Mouse (Mus musculus) hindbrain, embryonic 15.5 days (tissue): Measurements from ENCODE around the gene Abracl. TPM values are rescaled to one million over a fixed set of nuclear protein-coding genes. Genes with fewer than 3 reads are reported as not detected.

Experiments
- ATAC-seq: fragments of 200-750 bp; cut with Nextera tagmentation; 2 replicates; pipeline ENCODE4 v1.8.0; 2017; ENCODE audit warnings: low read depth, moderate number of reproducible peaks, moderate TSS enrichment; ENCODE audit not compliant: low FRiP score
- H3K27ac ChIP-seq: fragments of 300-500 bp; sonication (generic); replicated peaks from 2 replicates; pipeline ENCODE4 v1.5.1; 2015; ENCODE audit warnings: mild to moderate bottlenecking, inconsistent platforms
- H3K27me3 ChIP-seq: fragments of 300-500 bp; sonication (generic); 2 replicates; pipeline ENCODE4 v1.6.1; 2015; ENCODE audit warnings: control low read depth, inconsistent platforms
- H3K36me3 ChIP-seq: fragments of 300-500 bp; sonication (generic); 2 replicates; pipeline ENCODE4 v1.6.1; 2015; ENCODE audit warnings: control low read depth, inconsistent platforms
- H3K4me1 ChIP-seq: fragments of 300-500 bp; sonication (generic); replicated peaks from 2 replicates; pipeline ENCODE4 v1.6.1; 2015; ENCODE audit warnings: control low read depth, inconsistent platforms
- H3K4me2 ChIP-seq: fragments of 300-500 bp; sonication (generic); 2 replicates; pipeline ENCODE4 v1.6.1; 2015; ENCODE audit warnings: moderate library complexity, mild to moderate bottlenecking, inconsistent platforms
- H3K4me3 ChIP-seq: fragments of 300-500 bp; sonication (generic); 2 replicates; pipeline ENCODE4 v1.5.1; 2015; ENCODE audit warnings: mild to moderate bottlenecking, inconsistent platforms
- H3K9ac ChIP-seq: fragments of 300-500 bp; sonication (generic); 2 replicates; pipeline ENCODE4 v1.6.1; 2015; ENCODE audit warnings: inconsistent platforms
- H3K9me3 ChIP-seq: fragments of 300-500 bp; sonication (generic); 2 replicates; pipeline ENCODE4 v1.6.1; 2016; ENCODE audit warnings: control low read depth, inconsistent platforms
- WGBS: fragments of 180-500 bp; shearing (Covaris S2); methylation state at CpG from one replicate; pipeline ENCODE4 v1.1.7; 2015; 5-methylcytosine and 5-hydroxymethylcytosine counted together
- polyA plus RNA-seq: library from polyadenylated mRNA; unstranded; fragments of >200 nt; fragmentation: Nextera tagmentation; extraction: Ambion mirVana; gene quantifications from 2 replicates; pipeline ENCODE4 v1.2.1, GENCODE M21; 2015

Abracl gene
- polyA plus RNA-seq, 1 experiment from 2014 or later: 62.0 TPM

GRCm38 (mm10) chr10:18020443-18020842, 2.6 kb downstream of the Abracl start:
- Histone ChIP-seq H3K4me2 (no peak overlapping the region), H3K4me3 (no peak overlapping the region), H3K27me3 (no peaks in the 10 kb centered on the region), H3K36me3 (peaks cover 6% of the 10 kb centered on the region), H3K27ac (no peak overlapping the region), H3K4me1 (peaks cover 14% of the 10 kb centered on the region), H3K9me3 (no peaks in the 10 kb centered on the region), H3K9ac (no peak overlapping the region)
- WGBS: 70% methylated on average over 7 of the region's 7 CpGs
- ATAC-seq: no peak

- no peaks in the 10 kb centered on the region for H3K27me3 ChIP-seq
- no peak overlapping the region for H3K27ac ChIP-seq
- H3K9ac ChIP-seq: no peak overlapping the region
- peaks cover 15% of the 10 kb centered on the region; the same call in 1 of the 2 replicates for H3K36me3 ChIP-seq
- H3K4me2 ChIP-seq: no peak overlapping the region
- no peaks in the 10 kb centered on the region for H3K9me3 ChIP-seq
- 85% methylated on average over 5 of the region's 5 CpGs for WGBS
- H3K4me1 ChIP-seq: no peaks in the 10 kb centered on the region
- H3K4me3 ChIP-seq: no peak overlapping the region
- no peak for ATAC-seq
Measured at GRCm38 (mm10) chr10:18011761-18012160, 11.3 kb downstream of the Abracl start.

- Histone ChIP-seq H3K36me3 (peaks cover 12% of the 10 kb centered on the region; the same call in 1 of the 2 replicates), H3K27me3 (no peaks in the 10 kb centered on the region), H3K4me3 (no peak overlapping the region), H3K9me3 (no peaks in the 10 kb centered on the region), H3K27ac (no peak overlapping the region), H3K4me1 (no peaks in the 10 kb centered on the region), H3K9ac (no peak overlapping the region), H3K4me2 (no peak overlapping the region)
- WGBS: 90% methylated on average over 1 of the region's 1 CpGs
- no peak for ATAC-seq
Measured at GRCm38 (mm10) chr10:18009744-18010143, 13.3 kb downstream of the Abracl start.

- H3K9ac ChIP-seq: no peak overlapping the region
- H3K4me2 ChIP-seq: no peak overlapping the region
- no peak overlapping the region for H3K4me3 ChIP-seq
- H3K27ac ChIP-seq: no peak overlapping the region
- no peaks in the 10 kb centered on the region for H3K9me3 ChIP-seq
- no peaks in the 10 kb centered on the region for H3K27me3 ChIP-seq
- ATAC-seq: no peak
- H3K36me3 ChIP-seq: peaks cover 12% of the 10 kb centered on the region; the same call in 1 of the 2 replicates
- H3K4me1 ChIP-seq: no peaks in the 10 kb centered on the region
Measured at GRCm38 (mm10) chr10:18008118-18008517, 15.0 kb downstream of the Abracl start.

GRCm38 (mm10) chr10:18007243-18007642, 15.8 kb downstream of the Abracl start:
- 91% methylated on average over 3 of the region's 3 CpGs for WGBS
- H3K4me3 ChIP-seq: no peak overlapping the region
- ATAC-seq: no peak
- no peaks in the 10 kb centered on the region for H3K27me3 ChIP-seq
- H3K4me2 ChIP-seq: no peak overlapping the region
- H3K27ac ChIP-seq: no peak overlapping the region
- H3K4me1 ChIP-seq: no peaks in the 10 kb centered on the region
- no peaks in the 10 kb centered on the region for H3K9me3 ChIP-seq
- peaks cover 12% of the 10 kb centered on the region; the same call in 1 of the 2 replicates for H3K36me3 ChIP-seq
- H3K9ac ChIP-seq: no peak overlapping the region

- no peak overlapping the region for H3K9ac ChIP-seq
- H3K36me3 ChIP-seq: peaks cover 12% of the 10 kb centered on the region; the same call in 1 of the 2 replicates
- no peak for ATAC-seq
- no peak overlapping the region for H3K27ac ChIP-seq
- no peaks in the 10 kb centered on the region for H3K27me3 ChIP-seq
- H3K4me3 ChIP-seq: no peak overlapping the region
- H3K9me3 ChIP-seq: no peaks in the 10 kb centered on the region
- WGBS: 92% methylated on average over 1 of the region's 1 CpGs
- H3K4me1 ChIP-seq: no peaks in the 10 kb centered on the region
- no peak overlapping the region for H3K4me2 ChIP-seq
Measured at GRCm38 (mm10) chr10:18006756-18007155, 16.3 kb downstream of the Abracl start.

- Histone ChIP-seq H3K9ac (no peak overlapping the region), H3K4me3 (no peak overlapping the region), H3K4me2 (no peak overlapping the region), H3K9me3 (no peaks in the 10 kb centered on the region), H3K36me3 (peaks cover 7% of the 10 kb centered on the region; the same call in 1 of the 2 replicates), H3K27ac (no peak overlapping the region), H3K4me1 (no peaks in the 10 kb centered on the region), H3K27me3 (no peaks in the 10 kb centered on the region)
- no peak for ATAC-seq
- 91% methylated on average over 7 of the region's 7 CpGs for WGBS
Measured at GRCm38 (mm10) chr10:18005136-18005955, 17.7 kb downstream of the Abracl start.

- no peaks in the 10 kb centered on the region for H3K9me3 ChIP-seq
- no peak overlapping the region for H3K4me3 ChIP-seq
- no peak overlapping the region for H3K9ac ChIP-seq
- ATAC-seq: no peak
- 81% methylated on average over 12 of the region's 12 CpGs for WGBS
- H3K27ac ChIP-seq: no peak overlapping the region
- H3K4me2 ChIP-seq: no peak overlapping the region
- H3K27me3 ChIP-seq: no peaks in the 10 kb centered on the region
- H3K4me1 ChIP-seq: no peaks in the 10 kb centered on the region
- no peaks in the 10 kb centered on the region for H3K36me3 ChIP-seq
Measured at GRCm38 (mm10) chr10:18003966-18004637, 19.0 kb downstream of the Abracl start.

- ATAC-seq: no peak
- 92% methylated on average over 4 of the region's 4 CpGs for WGBS
Measured at GRCm38 (mm10) chr10:17990576-17990975, 32.5 kb downstream of the Abracl start.

GRCm38 (mm10) chr10:17989136-17989535, 34.0 kb downstream of the Abracl start:
- no peaks in the 10 kb centered on the region for H3K4me1 ChIP-seq
- no peak overlapping the region for H3K27ac ChIP-seq
- H3K36me3 ChIP-seq: no peaks in the 10 kb centered on the region
- no peak overlapping the region for H3K4me2 ChIP-seq
- no peak overlapping the region for H3K9ac ChIP-seq
- no peak for ATAC-seq
- H3K9me3 ChIP-seq: no peaks in the 10 kb centered on the region
- WGBS: 83% methylated on average over 6 of the region's 6 CpGs
- no peaks in the 10 kb centered on the region for H3K27me3 ChIP-seq
- H3K4me3 ChIP-seq: no peak overlapping the region

More at GRCm38 (mm10) chr10:17990576-17990975, 32.5 kb downstream of the Abracl start:
- H3K27ac ChIP-seq: no peak overlapping the region
- H3K9ac ChIP-seq: no peak overlapping the region
- H3K9me3 ChIP-seq: no peaks in the 10 kb centered on the region
- no peak overlapping the region for H3K4me3 ChIP-seq
- H3K4me2 ChIP-seq: no peak overlapping the region
- no peaks in the 10 kb centered on the region for H3K27me3 ChIP-seq
- no peaks in the 10 kb centered on the region for H3K4me1 ChIP-seq
- H3K36me3 ChIP-seq: no peaks in the 10 kb centered on the region

GRCm38 (mm10) chr10:17987823-17988423, 35.2 kb downstream of the Abracl start:
- no peaks in the 10 kb centered on the region for H3K4me1 ChIP-seq
- H3K9ac ChIP-seq: no peak overlapping the region
- no peaks in the 10 kb centered on the region for H3K9me3 ChIP-seq
- H3K27ac ChIP-seq: no peak overlapping the region
- no peak for ATAC-seq
- H3K4me3 ChIP-seq: no peak overlapping the region
- H3K27me3 ChIP-seq: no peaks in the 10 kb centered on the region
- H3K36me3 ChIP-seq: no peaks in the 10 kb centered on the region
- no peak overlapping the region for H3K4me2 ChIP-seq
- WGBS: 89% methylated on average over 8 of the region's 8 CpGs

- Histone ChIP-seq H3K4me3 (no peak overlapping the region), H3K36me3 (no peaks in the 10 kb centered on the region), H3K27me3 (no peaks in the 10 kb centered on the region), H3K27ac (no peak overlapping the region), H3K9me3 (no peaks in the 10 kb centered on the region), H3K4me1 (no peaks in the 10 kb centered on the region), H3K4me2 (no peak overlapping the region), H3K9ac (no peak overlapping the region)
- peak; percentile 69; the same call in 1 of the 2 replicates for ATAC-seq
- WGBS: 68% methylated on average over 2 of the region's 2 CpGs
Measured at GRCm38 (mm10) chr10:17983313-17983712, 39.8 kb downstream of the Abracl start.
